ENCODE assay signal across 9 mouse cellular contexts in genomic region chr5:60608943-60609614, GRCm38 (mm10).
DNase-seq lines count a peak whose midpoint lies in the region; ATAC-seq and TF ChIP-seq lines count a peak whose summit lies in the region.
"Had no signal": no experiment of that assay in that cellular context is flagged by ENCODE, and none has a peak within 500 bp of the region (broad histone marks: within the 10 kb centered on the region; RNA-seq: fewer than 3 reads in every experiment).

No protein-coding gene starts in this region.

- TF ChIP-seq CTCF in heart, adult 2 months (IDR thresholded peaks at IDR 0.05) = peak; percentile 45

- H3K27ac ChIP-seq in heart, adult 2 months = no peak overlapping the region
- H3K27ac ChIP-seq in kidney, embryonic 14.5 days (ENCODE audit: low read depth, low read length) = no peak overlapping the region
- H3K27ac ChIP-seq: heart, embryonic 15.5 days had no signal

- no peak for DNase-seq in heart, adult 2 months
- no peak for DNase-seq in heart, postnatal 36 days
- DNase-seq in ES-CJ7 (ENCODE audit: low read depth, low spot score) = peak; percentile 34
- peak; percentile 24 for DNase-seq in embryo, embryonic 11 days
- peak; percentile 39 for DNase-seq in left cerebral cortex, adult 11 months (ENCODE audit: low spot score)
- DNase-seq in kidney, postnatal 4 days = no peak

- no peak for TF ChIP-seq POLR2A in heart, adult 2 months (IDR thresholded peaks at IDR 0.05; ENCODE audit: insufficient read depth, low read depth, low read length)

- 26% methylated on average over 4 of the region's 4 CpGs for WGBS in heart, adult 2 months
- WGBS in kidney, embryonic 14.5 days = 32% methylated on average over 4 of the region's 4 CpGs

- no peaks in the 10 kb centered on the region for H3K79me2 ChIP-seq in heart, adult 2 months (replicated peaks; ENCODE audit: control insufficient read depth, insufficient read depth, low read length)

- no peak for ATAC-seq in megakaryocyte-erythroid progenitor cell, adult 5-6 weeks (replicated peaks; ENCODE audit: low FRiP score, low TSS enrichment, poor library complexity, severe bottlenecking)
- ATAC-seq in kidney, embryonic 14.5 days (ENCODE audit: low FRiP score, low TSS enrichment) = no peak

- H3K27me3 ChIP-seq in heart, adult 2 months (ENCODE audit: control insufficient read depth, insufficient read depth, low read length) = no peaks in the 10 kb centered on the region
- no peaks in the 10 kb centered on the region for H3K27me3 ChIP-seq in kidney, embryonic 14.5 days (ENCODE audit: control insufficient read depth, insufficient read depth, low read length)
- H3K27me3 ChIP-seq: heart, embryonic 15.5 days had no signal

- H3K36me3 ChIP-seq in heart, adult 2 months (ENCODE audit: control insufficient read depth, insufficient read depth, low read length) = no peaks in the 10 kb centered on the region
- H3K36me3 ChIP-seq in kidney, embryonic 14.5 days (ENCODE audit: control insufficient read depth, insufficient read depth, low read length) = no peaks in the 10 kb centered on the region
- H3K36me3 ChIP-seq: heart, embryonic 15.5 days had no signal

- H3K4me3 ChIP-seq in heart, adult 2 months = no peak overlapping the region
- H3K4me3 ChIP-seq in kidney, embryonic 14.5 days (ENCODE audit: low read length) = no peak overlapping the region
- H3K4me3 ChIP-seq: heart, embryonic 15.5 days had no signal

- H3K4me1 ChIP-seq in heart, adult 2 months (ENCODE audit: control insufficient read depth, insufficient read depth, low read length) = no peaks in the 10 kb centered on the region
- no peaks in the 10 kb centered on the region for H3K4me1 ChIP-seq in kidney, embryonic 14.5 days (ENCODE audit: control insufficient read depth, insufficient read depth, low read length)
- H3K4me1 ChIP-seq: heart, embryonic 15.5 days had no signal

- H3K9ac ChIP-seq in heart, adult 2 months (ENCODE audit: low read depth, low read length) = no peak overlapping the region
- no peak overlapping the region for H3K9ac ChIP-seq in kidney, embryonic 14.5 days (ENCODE audit: low read depth, low read length)
- H3K9ac ChIP-seq: heart, embryonic 15.5 days had no signal

- no peak overlapping the region for H3K4me2 ChIP-seq in kidney, embryonic 14.5 days (replicated peaks; ENCODE audit: low read depth, low read length)
- H3K4me2 ChIP-seq: heart, embryonic 15.5 days had no signal

- no peaks in the 10 kb centered on the region for H3K9me3 ChIP-seq in kidney, embryonic 14.5 days (ENCODE audit: control insufficient read depth, low read length)
- H3K9me3 ChIP-seq: heart, embryonic 15.5 days had no signal

- no peak for TF ChIP-seq EP300 in heart, adult 2 months (IDR thresholded peaks at IDR 0.05; ENCODE audit: insufficient read depth, low read depth, low read length)

- intact Hi-C loops in heart, adult 2 months (cut with DNase I) = no loop called here
- intact Hi-C loops in heart, postnatal 36 days (cut with DNase I) = no loop called here

Comparison
In these comparisons a context has a peak if more than half of its experiments do, and no peak if none do; other contexts are left out.
1. DNase-seq: peak in ES-CJ7 (single experiment), embryo, embryonic 11 days (single experiment) and left cerebral cortex, adult 11 months (single experiment); none in heart, adult 2 months (0 of 2), heart, postnatal 36 days (0 of 2) and kidney, postnatal 4 days (0 of 2).